Mouse (Mus musculus): Measurements from ENCODE around the gene Pten. TPM values are rescaled to one million over a fixed set of nuclear protein-coding genes. Genes with fewer than 3 reads are reported as not detected.

Gene Pten
- total RNA-seq, 2 experiments from 2014 or later = 92.9 to 97.4 TPM

Other genes with a start within 250 kb of the Pten start
- 48.6 and 61.3 TPM in 2 replicates for gene Papss2, start 161.7 kb upstream of the Pten start, total RNA-seq (2015)
- gene Papss2, start 161.7 kb upstream of the Pten start, total RNA-seq (2017) = 24.0 and 24.2 TPM in 2 replicates
- gene Atad1, start 17.7 kb upstream of the Pten start, total RNA-seq (2015) = 88.9 and 89.5 TPM in 2 replicates
- gene Atad1, start 17.7 kb upstream of the Pten start, total RNA-seq (2017) = 64.2 and 68.4 TPM in 2 replicates